Mouse (Mus musculus) liver, embryonic 16.5 days (tissue): ENCODE results near the gene Cpsf4. TPM values are rescaled to one million over a fixed set of nuclear protein-coding genes. Genes with fewer than 3 reads are reported as not detected.
"Not testable (repeated sequence)": the region's sequence is repeated elsewhere in the genome, so short reads cannot be mapped to it uniquely, and the experiment has no call there.

Experiments
- ATAC-seq: fragments of 200-750 bp; cut with Nextera tagmentation; 2 replicates; pipeline ENCODE4 v1.8.0; 2017; ENCODE audit warnings: low read depth, mild to moderate bottlenecking, moderate number of reproducible peaks, moderate library complexity
- H3K27ac ChIP-seq: fragments of 300-500 bp; sonication (generic); 2 replicates; pipeline ENCODE4 v1.5.1; 2014; ENCODE audit warnings: mild to moderate bottlenecking, low read length
- H3K27me3 ChIP-seq: fragments of 300-500 bp; sonication (generic); 2 replicates; pipeline ENCODE4 v1.6.1; 2014; ENCODE audit warnings: low read depth, low read length, mixed read lengths; ENCODE audit not compliant: control insufficient read depth, insufficient read depth
- H3K36me3 ChIP-seq: fragments of 300-500 bp; sonication (generic); 2 replicates; pipeline ENCODE4 v1.6.1; 2014; ENCODE audit warnings: mild to moderate bottlenecking; ENCODE audit not compliant: control insufficient read depth, insufficient read depth
- H3K4me1 ChIP-seq: fragments of 300-500 bp; sonication (generic); 2 replicates; pipeline ENCODE4 v1.6.1; 2014; ENCODE audit warnings: low read depth, low read length, mixed read lengths; ENCODE audit not compliant: control insufficient read depth
- H3K4me2 ChIP-seq: fragments of 300-500 bp; sonication (generic); 2 replicates; pipeline ENCODE4 v1.6.1; 2014; ENCODE audit warnings: low read depth, low read length, mixed read lengths
- H3K4me3 ChIP-seq: fragments of 300-500 bp; sonication (generic); 2 replicates; pipeline ENCODE4 v1.5.1; 2014; ENCODE audit warnings: low read depth, mild to moderate bottlenecking, low read length
- H3K9ac ChIP-seq: fragments of 300-500 bp; sonication (generic); 2 replicates; pipeline ENCODE4 v1.6.1; 2014; ENCODE audit warnings: low read depth, low read length
- H3K9me3 ChIP-seq: fragments of 300-500 bp; sonication (generic); replicated peaks from 2 replicates; pipeline ENCODE4 v1.6.1; 2016; ENCODE audit warnings: low read length; ENCODE audit not compliant: control insufficient read depth
- WGBS: fragments of 180-500 bp; shearing (Covaris S2); extraction: QIAGEN DNeasy Blood & Tissue Kit; methylation state at CpG from one replicate; pipeline ENCODE4 v1.1.7; 2014; ENCODE audit not compliant: insufficient replicate concordance; 5-methylcytosine and 5-hydroxymethylcytosine counted together
- polyA plus RNA-seq: library from polyadenylated mRNA; unstranded; fragments of >200 nt; fragmentation: Nextera tagmentation; extraction: Ambion mirVana; gene quantifications from 2 replicates; pipeline ENCODE4 v1.2.1, GENCODE M21; 2015

The Cpsf4 gene
- polyA plus RNA-seq, 1 experiment from 2014 or later, result 22.7 TPM

- Histone ChIP-seq H3K4me3 (no peak overlapping the region), H3K27me3 (no peaks in the 10 kb centered on the region), H3K9me3 (no peaks in the 10 kb centered on the region), H3K27ac (peak overlapping the region; percentile 14; the same call in 1 of the 2 replicates), H3K9ac (no peak overlapping the region), H3K4me2 (no peak overlapping the region), H3K36me3 (peaks cover 19% of the 10 kb centered on the region; the same call in 1 of the 2 replicates), H3K4me1 (peaks cover 3% of the 10 kb centered on the region)
- WGBS, result 74% methylated on average over 12 of the region's 12 CpGs
- no peak for ATAC-seq
These were observed 56.4 kb downstream of the Cpsf4 start for GRCm38 (mm10) chr5:145223395-145223794.

DNA sequence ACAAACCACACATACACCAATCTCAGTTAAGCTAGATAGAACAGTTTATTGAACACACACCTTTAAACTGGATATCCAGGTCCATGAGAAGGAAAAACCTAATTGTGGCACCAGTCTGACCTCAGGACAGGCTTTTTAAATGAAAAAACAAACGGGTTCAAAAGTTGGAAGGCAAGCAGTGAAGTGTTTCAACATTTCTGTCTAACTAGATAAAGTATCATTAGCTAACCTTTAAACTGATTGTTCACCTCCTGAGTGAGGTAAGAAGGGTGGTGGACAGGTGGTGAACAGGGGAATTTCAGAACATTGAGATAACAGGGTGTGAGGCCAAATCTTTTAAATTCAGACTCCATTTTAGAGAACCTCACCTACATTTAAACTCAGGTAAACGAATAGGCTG lies 59.4 kb downstream of the Cpsf4 start:
- Histone ChIP-seq H3K27ac (no peak overlapping the region), H3K9me3 (no peaks in the 10 kb centered on the region), H3K4me1 (peaks cover 11% of the 10 kb centered on the region), H3K9ac (no peak overlapping the region), H3K4me3 (no peak overlapping the region), H3K27me3 (no peaks in the 10 kb centered on the region), H3K36me3 (peaks cover 4% of the 10 kb centered on the region; the same call in 1 of the 2 replicates), H3K4me2 (no peak overlapping the region)
- ATAC-seq, result no peak
- 44% methylated on average over 2 of the region's 2 CpGs for WGBS

GRCm38 (mm10) chr5:145229283-145229682 lies 62.3 kb downstream of the Cpsf4 start:
- not testable (repeated sequence) for H3K9ac ChIP-seq, H3K36me3 ChIP-seq, H3K9me3 ChIP-seq, ATAC-seq, H3K4me3 ChIP-seq, H3K4me2 ChIP-seq, H3K27ac ChIP-seq, H3K27me3 ChIP-seq
- WGBS, result 73% methylated on average over 6 of the region's 6 CpGs
- H3K4me1 ChIP-seq, result peaks cover 17% of the 10 kb centered on the region

- Histone ChIP-seq H3K4me1 (peaks cover 17% of the 10 kb centered on the region), H3K4me2 (peak overlapping the region; percentile 84), H3K4me3 (no peak overlapping the region; the same call in 1 of the 2 replicates), H3K27me3 (no peaks in the 10 kb centered on the region), H3K9ac (peak overlapping the region; percentile 97), H3K36me3 (peaks cover 22% of the 10 kb centered on the region), H3K9me3 (no peaks in the 10 kb centered on the region), H3K27ac (peak overlapping the region; percentile 98)
- WGBS, result 76% methylated on average over 4 of the region's 4 CpGs
- ATAC-seq, result no peak
These were observed 63.6 kb downstream of the Cpsf4 start for GRCm38 (mm10) chr5:145230641-145231040.

DNA sequence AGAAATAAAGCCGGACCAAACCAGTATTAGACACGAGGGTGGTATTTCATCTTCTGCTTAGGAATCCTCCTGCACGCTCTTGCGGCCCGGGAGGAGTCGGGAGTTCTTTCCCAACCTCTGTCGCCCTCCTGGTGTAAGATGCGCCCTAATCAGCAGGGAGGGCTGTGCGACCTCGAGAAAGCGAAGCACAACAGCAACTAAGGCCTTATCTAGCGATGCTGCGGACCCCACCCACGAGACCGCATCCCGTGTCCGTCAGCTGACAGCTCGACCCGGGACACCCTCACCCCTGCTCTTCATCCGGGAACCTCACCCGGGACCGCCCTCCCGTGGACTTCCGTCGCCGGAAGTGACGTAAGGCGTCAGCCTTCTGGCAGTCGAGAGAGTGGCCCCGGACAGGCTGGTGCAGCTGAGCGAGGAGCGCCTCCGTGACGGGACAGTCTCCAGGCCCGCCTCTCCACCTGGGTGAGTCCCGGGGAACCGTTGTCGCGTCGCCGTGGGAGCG lies 64.4 kb downstream of the Cpsf4 start, which contains the start of gene Zfp655:
Gene Zfp655, plus strand, starts transcription at position 349 of the 505 bp plus-strand sequence.
- peaks cover 24% of the 10 kb centered on the region for H3K36me3 ChIP-seq
- H3K4me2 ChIP-seq, result peak within 1 kb of the TSS; percentile 84
- H3K27me3 ChIP-seq, result no peaks in the 10 kb centered on the region
- ATAC-seq, result peak; percentile 98
- H3K4me1 ChIP-seq, result peaks cover 17% of the 10 kb centered on the region
- H3K9ac ChIP-seq, result peak within 1 kb of the TSS; percentile 97
- under 1% methylated on average over 42 of the region's 42 CpGs for WGBS
- H3K9me3 ChIP-seq, result no peaks in the 10 kb centered on the region
- H3K4me3 ChIP-seq, result peak within 1 kb of the TSS; percentile 97
- peak within 1 kb of the TSS; percentile 98 for H3K27ac ChIP-seq

Other genes with a start within 250 kb of the Cpsf4 start
- gene Smurf1, start 201.4 kb upstream of the Cpsf4 start, polyA plus RNA-seq, result 1.1 and 1.4 TPM in 2 replicates
- gene Gm4871, start 134.5 kb upstream of the Cpsf4 start, polyA plus RNA-seq, result not detected in 2 replicates
- not detected in 2 replicates for gene 1700018F24Rik, start 124.2 kb upstream of the Cpsf4 start, polyA plus RNA-seq
- gene Arpc1a, start 83.4 kb upstream of the Cpsf4 start, polyA plus RNA-seq, result 52.2 and 52.3 TPM in 2 replicates
- gene Kpna7, start 83.2 kb upstream of the Cpsf4 start, polyA plus RNA-seq, result 0.14 and 0.17 TPM in 2 replicates
- 164 and 166 TPM in 2 replicates for gene Arpc1b, start 53.0 kb upstream of the Cpsf4 start, polyA plus RNA-seq
- 33.6 and 36.3 TPM in 2 replicates for gene Pdap1, start 27.0 kb upstream of the Cpsf4 start, polyA plus RNA-seq
- gene Bud31, start 26.9 kb upstream of the Cpsf4 start, polyA plus RNA-seq, result 111 and 125 TPM in 2 replicates
- gene Ptcd1, start 105 bp upstream of the Cpsf4 start, polyA plus RNA-seq, result 7.3 and 7.8 TPM in 2 replicates
- 454 and 484 TPM in 2 replicates for gene Atp5j2, start 24.8 kb downstream of the Cpsf4 start, polyA plus RNA-seq
- 6.9 and 7.9 TPM in 2 replicates for gene Zkscan14, start 34.7 kb downstream of the Cpsf4 start, polyA plus RNA-seq
- gene Zkscan5, start 37.3 kb downstream of the Cpsf4 start, polyA plus RNA-seq, result 3.8 and 4.3 TPM in 2 replicates
- 18.8 and 19.3 TPM in 2 replicates for gene Zfp655, start 64.5 kb downstream of the Cpsf4 start, polyA plus RNA-seq
- gene Zscan25, start 113.3 kb downstream of the Cpsf4 start, polyA plus RNA-seq, result 0.14 and 0.22 TPM in 2 replicates
- 0.12 and 0.13 TPM in 2 replicates for gene Cyp3a57, start 178.1 kb downstream of the Cpsf4 start, polyA plus RNA-seq